Mouse (Mus musculus) ZHBTc4 (cell line): ENCODE results near the gene Zfhx3.

Experiments used
- DNase-seq: peaks from one replicate; pipeline ENCODE4 v3.0.0-alpha.2; 2011; ENCODE audit warnings: low read depth, low spot score

Zfhx3 gene

GRCm38 (mm10) chr8:108647556-108647955 lies 705.1 kb downstream of the Zfhx3 start:
- DNase-seq: peak; percentile 13

GRCm38 (mm10) chr8:108648993-108649392 lies 706.5 kb downstream of the Zfhx3 start:
- DNase-seq: no peak

GRCm38 (mm10) chr8:108650837-108651236 lies 708.4 kb downstream of the Zfhx3 start:
- no peak for DNase-seq

GRCm38 (mm10) chr8:108661486-108662093 lies 719.1 kb downstream of the Zfhx3 start:
- no peak for DNase-seq

GRCm38 (mm10) chr8:108662766-108663165 lies 720.3 kb downstream of the Zfhx3 start:
- DNase-seq: no peak

- DNase-seq: no peak
These were observed 729.6 kb downstream of the Zfhx3 start for GRCm38 (mm10) chr8:108671939-108672515.

GRCm38 (mm10) chr8:108675001-108675525 lies 732.6 kb downstream of the Zfhx3 start:
- DNase-seq: peak; percentile 15

- no peak for DNase-seq
These were observed 747.2 kb downstream of the Zfhx3 start for GRCm38 (mm10) chr8:108689694-108690093.

GRCm38 (mm10) chr8:108690576-108691455 lies 748.4 kb downstream of the Zfhx3 start:
- DNase-seq: no peak

- peak; percentile 58 for DNase-seq
These were observed 749.2 kb downstream of the Zfhx3 start for GRCm38 (mm10) chr8:108691456-108692238.

GRCm38 (mm10) chr8:108692239-108692627 lies 749.8 kb downstream of the Zfhx3 start:
- peak; percentile 46 for DNase-seq

- DNase-seq: no peak
These were observed 750.5 kb downstream of the Zfhx3 start for GRCm38 (mm10) chr8:108692669-108693665.

- DNase-seq: no peak
These were observed 751.4 kb downstream of the Zfhx3 start for GRCm38 (mm10) chr8:108693841-108694240.

GRCm38 (mm10) chr8:108694516-108694915 lies 752.1 kb downstream of the Zfhx3 start:
- DNase-seq: no peak

GRCm38 (mm10) chr8:108695242-108695880 lies 752.9 kb downstream of the Zfhx3 start:
- DNase-seq: no peak

GRCm38 (mm10) chr8:108695938-108696630 lies 753.6 kb downstream of the Zfhx3 start:
- peak; percentile 67 for DNase-seq

- no peak for DNase-seq
These were observed 754.4 kb downstream of the Zfhx3 start for GRCm38 (mm10) chr8:108696631-108697410.

- no peak for DNase-seq
These were observed 755.1 kb downstream of the Zfhx3 start for GRCm38 (mm10) chr8:108697589-108697988.
